Mouse (Mus musculus) midbrain, embryonic 16.5 days (tissue): Measurements from ENCODE around the gene Vegfb. TPM values are rescaled to one million over a fixed set of nuclear protein-coding genes. Genes with fewer than 3 reads are reported as not detected.

Experiments
- ATAC-seq: fragments of 200-750 bp; cut with Nextera tagmentation; 2 replicates; pipeline ENCODE4 v1.8.0; 2017; ENCODE audit warnings: moderate TSS enrichment
- H3K27ac ChIP-seq: fragments of 300-500 bp; sonication (generic); 2 replicates; pipeline ENCODE4 v1.5.1; 2014; ENCODE audit warnings: mild to moderate bottlenecking, low read length, mixed read lengths
- H3K27me3 ChIP-seq: fragments of 300-500 bp; sonication (generic); 2 replicates; pipeline ENCODE4 v1.6.1; 2014; ENCODE audit warnings: low read depth, low read length, mixed read lengths; ENCODE audit not compliant: control insufficient read depth, insufficient read depth
- H3K36me3 ChIP-seq: fragments of 300-500 bp; sonication (generic); 2 replicates; pipeline ENCODE4 v1.6.1; 2014; ENCODE audit warnings: mild to moderate bottlenecking, low read length, moderate library complexity, mixed read lengths; ENCODE audit not compliant: control insufficient read depth, insufficient read depth
- H3K4me1 ChIP-seq: fragments of 300-500 bp; sonication (generic); 2 replicates; pipeline ENCODE4 v1.6.1; 2014; ENCODE audit warnings: mild to moderate bottlenecking, low read length, mixed read lengths; ENCODE audit not compliant: control insufficient read depth, insufficient read depth
- H3K4me2 ChIP-seq: fragments of 300-500 bp; sonication (generic); 2 replicates; pipeline ENCODE4 v1.6.1; 2014; ENCODE audit warnings: mild to moderate bottlenecking, low read length, mixed read lengths
- H3K4me3 ChIP-seq: fragments of 300-500 bp; sonication (generic); 2 replicates; pipeline ENCODE4 v1.5.1; 2014; ENCODE audit warnings: low read depth, mild to moderate bottlenecking, low read length, moderate library complexity, mixed read lengths
- H3K9ac ChIP-seq: fragments of 300-500 bp; sonication (generic); 2 replicates; pipeline ENCODE4 v1.6.1; 2014; ENCODE audit warnings: low read depth, low read length, mixed read lengths
- H3K9me3 ChIP-seq: fragments of 300-500 bp; sonication (generic); replicated peaks from 2 replicates; pipeline ENCODE4 v1.6.1; 2014; ENCODE audit warnings: mild to moderate bottlenecking, low read length, mixed read lengths; ENCODE audit not compliant: control insufficient read depth, poor library complexity, severe bottlenecking
- WGBS: fragments of 180-500 bp; shearing (Covaris S2); extraction: QIAGEN DNeasy Blood & Tissue Kit; methylation state at CpG from one replicate; pipeline ENCODE4 v1.1.7; 2014; 5-methylcytosine and 5-hydroxymethylcytosine counted together
- polyA plus RNA-seq: library from polyadenylated mRNA; unstranded; fragments of >200 nt; fragmentation: Nextera tagmentation; extraction: Ambion mirVana; gene quantifications from 2 replicates; pipeline ENCODE4 v1.2.1, GENCODE M21; 2015

The Vegfb gene
- 41.9 and 57.8 TPM in 2 replicates for polyA plus RNA-seq

GRCm38 (mm10) chr19:6987061-6987903, at the start of gene Vegfb:
Gene Vegfb, minus strand, starts transcription at chr19:6987651.
- Histone ChIP-seq H3K36me3 (peaks cover 5% of the 10 kb centered on the region), H3K27me3 (no peaks in the 10 kb centered on the region), H3K4me2 (peak within 1 kb of the TSS; percentile 93), H3K4me1 (peaks cover 18% of the 10 kb centered on the region; the same call in 1 of the 2 replicates), H3K9ac (peak within 1 kb of the TSS; percentile 96), H3K4me3 (peak within 1 kb of the TSS; percentile 81), H3K27ac (peak within 1 kb of the TSS; percentile 82), H3K9me3 (no peaks in the 10 kb centered on the region)
- ATAC-seq, result peak; percentile 52
- under 1% methylated on average over 61 of the region's 85 CpGs for WGBS

- Histone ChIP-seq H3K36me3 (peaks cover 37% of the 10 kb centered on the region), H3K9me3 (no peaks in the 10 kb centered on the region), H3K27ac (no peak overlapping the region), H3K4me3 (no peak overlapping the region), H3K4me2 (no peak overlapping the region), H3K4me1 (peaks cover 23% of the 10 kb centered on the region), H3K27me3 (no peaks in the 10 kb centered on the region), H3K9ac (no peak overlapping the region)
- ATAC-seq, result no peak
- 88% methylated on average over 5 of the region's 5 CpGs for WGBS
Measured at GRCm38 (mm10) chr19:7034006-7034405, 46.6 kb upstream of the Vegfb start.

DNA sequence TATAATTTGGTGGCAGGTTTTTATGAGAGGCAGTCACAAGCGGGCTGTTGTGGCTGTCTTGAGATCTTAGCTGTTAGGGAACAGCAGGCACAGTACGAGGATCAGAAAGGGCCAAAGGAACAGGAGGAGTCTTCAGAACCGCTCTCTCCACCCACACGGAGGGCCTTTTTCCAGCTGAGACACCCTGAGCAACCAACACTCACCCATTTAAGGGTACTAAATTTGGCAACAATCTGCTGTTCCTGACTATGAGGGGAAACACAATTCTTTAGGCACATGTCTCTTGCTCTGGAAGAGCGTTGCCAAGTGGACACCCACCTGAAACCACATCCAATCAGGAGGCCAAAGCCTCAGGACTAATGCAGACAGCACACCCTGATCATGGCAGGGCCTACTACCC, 42.1 kb upstream of the Vegfb start:
- Histone ChIP-seq H3K4me1 (no peaks in the 10 kb centered on the region), H3K4me2 (no peak overlapping the region), H3K36me3 (peaks cover 62% of the 10 kb centered on the region), H3K9me3 (no peaks in the 10 kb centered on the region), H3K9ac (no peak overlapping the region), H3K27ac (no peak overlapping the region), H3K27me3 (no peaks in the 10 kb centered on the region), H3K4me3 (no peak overlapping the region)
- WGBS, result 98% methylated on average over 5 of the region's 5 CpGs
- ATAC-seq, result no peak

DNA sequence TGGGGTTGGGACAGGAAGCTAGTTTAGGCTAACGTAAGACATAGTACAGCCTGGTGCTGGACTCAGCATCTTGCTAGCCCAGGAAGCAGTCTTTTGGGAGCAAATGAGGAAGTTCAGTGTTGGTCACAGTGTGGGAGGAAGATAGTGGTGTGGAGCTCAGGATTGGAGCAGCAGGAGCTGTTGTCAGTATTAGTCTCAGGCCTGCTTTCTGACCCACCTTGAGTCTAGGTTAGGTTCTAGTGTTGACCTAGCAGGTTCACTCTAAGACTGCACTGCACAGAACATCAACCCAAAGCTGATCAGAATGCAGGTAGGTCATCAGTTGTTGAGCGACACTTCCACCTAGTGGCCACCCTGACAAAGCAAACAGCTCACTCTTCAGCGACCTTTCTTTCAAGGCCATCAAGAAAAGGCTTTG, 32.8 kb upstream of the Vegfb start:
- H3K27ac ChIP-seq, result no peak overlapping the region
- 51% methylated on average over 3 of the region's 3 CpGs for WGBS
- H3K4me1 ChIP-seq, result no peaks in the 10 kb centered on the region
- H3K9ac ChIP-seq, result no peak overlapping the region
- peak; percentile 71; the same call in 1 of the 2 replicates for ATAC-seq
- H3K36me3 ChIP-seq, result peaks cover 33% of the 10 kb centered on the region
- no peak overlapping the region for H3K4me2 ChIP-seq
- H3K4me3 ChIP-seq, result no peak overlapping the region
- no peaks in the 10 kb centered on the region for H3K27me3 ChIP-seq
- H3K9me3 ChIP-seq, result no peaks in the 10 kb centered on the region

DNA sequence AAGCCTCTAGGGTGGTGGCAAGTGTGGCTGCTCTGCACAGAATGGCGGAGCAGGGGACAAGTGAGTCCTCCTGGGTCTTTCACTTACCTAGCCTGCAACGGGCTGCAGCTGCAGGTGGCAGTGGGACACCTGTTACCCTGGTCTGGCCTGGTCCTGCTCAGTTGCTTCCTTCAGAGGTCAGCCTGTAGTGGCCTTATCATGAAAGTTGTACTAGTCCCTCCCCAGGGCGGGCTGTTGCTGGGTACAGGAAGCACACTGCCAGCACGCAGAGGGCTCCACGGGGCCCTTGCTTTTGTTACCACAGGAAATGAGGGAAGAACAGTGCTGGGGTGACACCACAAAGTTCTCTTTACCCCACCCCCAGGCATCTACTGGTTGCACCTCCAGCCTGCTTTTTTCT, 31.7 kb upstream of the Vegfb start, which contains the start of gene Fermt3:
Fermt3 (minus strand) TSS at position 279 of the 400 bp plus-strand sequence.
- Histone ChIP-seq H3K36me3 (peaks cover 24% of the 10 kb centered on the region), H3K27me3 (no peaks in the 10 kb centered on the region), H3K4me2 (no peak within 1 kb of the TSS), H3K4me3 (no peak within 1 kb of the TSS), H3K4me1 (no peaks in the 10 kb centered on the region), H3K9me3 (no peaks in the 10 kb centered on the region), H3K9ac (no peak within 1 kb of the TSS), H3K27ac (no peak within 1 kb of the TSS)
- WGBS, result 92% methylated on average over 5 of the region's 5 CpGs
- no peak for ATAC-seq

- 94% methylated on average over 11 of the region's 11 CpGs for WGBS
- peaks cover 20% of the 10 kb centered on the region for H3K36me3 ChIP-seq
Measured at GRCm38 (mm10) chr19:7018546-7018945, 31.1 kb upstream of the Vegfb start.

DNA sequence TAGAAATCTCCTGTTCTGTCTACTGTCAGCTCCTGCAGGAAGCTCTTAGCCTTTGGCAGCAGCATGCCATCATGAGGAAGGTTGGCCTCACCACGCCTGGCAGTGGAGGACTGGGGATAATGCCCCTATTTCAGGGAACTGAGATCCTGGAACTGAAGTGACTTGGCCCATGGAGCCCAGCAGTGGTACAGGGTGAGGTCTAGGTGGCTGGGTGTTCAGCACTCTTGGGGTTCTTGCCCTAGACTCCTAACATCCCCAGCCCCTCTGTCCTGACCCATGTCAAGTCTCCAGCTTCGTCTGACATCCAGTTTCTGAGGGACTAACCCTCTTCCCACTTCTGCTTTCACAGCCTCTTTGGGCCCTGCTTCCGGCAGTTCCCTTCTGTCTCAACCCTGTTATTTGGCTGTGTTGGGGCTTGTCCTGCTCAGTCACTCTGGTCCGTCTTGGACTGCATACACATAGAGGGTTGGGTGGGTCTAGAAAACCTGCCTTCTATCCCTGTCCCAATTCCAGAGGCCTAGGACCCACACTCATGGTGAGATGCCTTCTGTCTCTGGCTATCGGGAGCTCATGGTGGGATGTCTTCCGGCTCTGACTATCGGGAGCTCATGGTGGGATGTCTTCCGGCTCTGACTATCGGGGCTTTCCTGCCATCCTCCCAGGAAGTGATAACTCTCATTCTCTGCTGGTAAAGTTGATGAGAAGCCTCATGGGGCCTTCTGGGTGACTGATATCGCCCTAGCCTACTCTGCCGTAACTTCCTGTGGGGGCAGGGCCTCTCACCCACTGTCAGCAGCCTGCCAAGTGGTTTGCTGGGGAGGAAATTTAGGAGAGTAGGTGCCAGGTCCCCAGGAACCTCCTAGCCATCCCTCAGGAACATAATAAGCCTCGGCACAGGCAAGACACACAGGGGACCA, 30.3 kb upstream of the Vegfb start:
- Histone ChIP-seq H3K9me3 (no peaks in the 10 kb centered on the region), H3K36me3 (peaks cover 15% of the 10 kb centered on the region), H3K4me1 (no peaks in the 10 kb centered on the region), H3K4me2 (no peak overlapping the region), H3K27ac (no peak overlapping the region), H3K4me3 (no peak overlapping the region), H3K9ac (no peak overlapping the region), H3K27me3 (no peaks in the 10 kb centered on the region)
- no peak for ATAC-seq
- 85% methylated on average over 12 of the region's 12 CpGs for WGBS

More at GRCm38 (mm10) chr19:7018546-7018945, 31.1 kb upstream of the Vegfb start:
- ATAC-seq, result no peak
- no peak overlapping the region for H3K27ac ChIP-seq
- H3K4me2 ChIP-seq, result no peak overlapping the region
- H3K27me3 ChIP-seq, result no peaks in the 10 kb centered on the region
- no peak overlapping the region for H3K9ac ChIP-seq
- no peaks in the 10 kb centered on the region for H3K9me3 ChIP-seq
- H3K4me1 ChIP-seq, result no peaks in the 10 kb centered on the region
- no peak overlapping the region for H3K4me3 ChIP-seq

GRCm38 (mm10) chr19:7014481-7015135, 27.2 kb upstream of the Vegfb start:
- Histone ChIP-seq H3K4me2 (no peak overlapping the region), H3K27me3 (no peaks in the 10 kb centered on the region), H3K36me3 (0 out of 2 replicates have a peak, but pooled peaks cover 2% of the 10 kb centered on the region), H3K27ac (no peak overlapping the region), H3K9ac (no peak overlapping the region), H3K9me3 (no peaks in the 10 kb centered on the region), H3K4me3 (no peak overlapping the region), H3K4me1 (no peaks in the 10 kb centered on the region)
- ATAC-seq, result no peak
- WGBS, result 91% methylated on average over 20 of the region's 20 CpGs
